Mouse (Mus musculus) gastrocnemius, adult 18-20 months (tissue): Measurements from ENCODE around the gene Fam178b. TPM values are rescaled to one million over a fixed set of nuclear protein-coding genes. Genes with fewer than 3 reads are reported as not detected.

Source experiments
- DNase-seq: peaks from one replicate; pipeline ENCODE4 v3.0.0; 2021; ENCODE audit warnings: low spot score
- total RNA-seq, 2 experiments: library from RNA; stranded (reverse); gene quantifications; 2 replicates each; pipeline ENCODE4 v1.2.3; 2021

Fam178b gene
- total RNA-seq, 2 experiments from 2014 or later, result 0.43 to 0.59 TPM

- DNase-seq, result no peak
Measured at GRCm38 (mm10) chr1:36566425-36566824, 116.6 kb downstream of the Fam178b start.

GRCm38 (mm10) chr1:36564101-36564500 lies 118.9 kb downstream of the Fam178b start:
- DNase-seq, result peak; percentile 61

GRCm38 (mm10) chr1:36563632-36564031 lies 119.4 kb downstream of the Fam178b start:
- DNase-seq, result no peak

- DNase-seq, result peak; percentile 59
Measured at GRCm38 (mm10) chr1:36563197-36563596, 119.8 kb downstream of the Fam178b start.

GRCm38 (mm10) chr1:36562388-36562787 lies 120.6 kb downstream of the Fam178b start:
- DNase-seq, result no peak

- peak; percentile 47 for DNase-seq
Measured at GRCm38 (mm10) chr1:36560903-36561302, 122.1 kb downstream of the Fam178b start.

GRCm38 (mm10) chr1:36559888-36560287 lies 123.1 kb downstream of the Fam178b start:
- no peak for DNase-seq

- DNase-seq, result no peak
Measured at GRCm38 (mm10) chr1:36559256-36559655, 123.7 kb downstream of the Fam178b start.

- peak; percentile 68 for DNase-seq
Measured at GRCm38 (mm10) chr1:36558031-36558993, 124.7 kb downstream of the Fam178b start, which contains the start of gene Sema4c. TSS of gene Sema4c (minus strand) at chr1:36558349.

GRCm38 (mm10) chr1:36557457-36558011 lies 125.4 kb downstream of the Fam178b start:
- peak; percentile 83 for DNase-seq

GRCm38 (mm10) chr1:36556553-36557456 lies 126.2 kb downstream of the Fam178b start:
- DNase-seq, result peak; percentile 87

GRCm38 (mm10) chr1:36555798-36556395 lies 127.1 kb downstream of the Fam178b start:
- no peak for DNase-seq

GRCm38 (mm10) chr1:36554633-36555399 lies 128.2 kb downstream of the Fam178b start:
- DNase-seq, result no peak

GRCm38 (mm10) chr1:36552506-36552905 lies 130.5 kb downstream of the Fam178b start:
- no peak for DNase-seq

- no peak for DNase-seq
Measured at GRCm38 (mm10) chr1:36551904-36552303, 131.1 kb downstream of the Fam178b start.

GRCm38 (mm10) chr1:36550075-36550863 lies 132.7 kb downstream of the Fam178b start:
- no peak for DNase-seq

GRCm38 (mm10) chr1:36549491-36549890 lies 133.5 kb downstream of the Fam178b start:
- no peak for DNase-seq

GRCm38 (mm10) chr1:36548771-36549170 lies 134.2 kb downstream of the Fam178b start:
- DNase-seq, result no peak

GRCm38 (mm10) chr1:36547981-36548598 lies 134.9 kb downstream of the Fam178b start:
- peak; percentile 55 for DNase-seq
